Mouse (Mus musculus) left cerebral cortex, adult 8-10 months (tissue): ENCODE measurements around the gene Lyrm1. TPM values are rescaled to one million over a fixed set of nuclear protein-coding genes. Genes with fewer than 3 reads are reported as not detected.

Experiments used
- DNase-seq, 2 experiments: peaks; one replicate each; pipeline ENCODE4 v3.0.0; 2022; ENCODE audit warnings: low spot score in 2 of 2
- total RNA-seq, 4 experiments: library from RNA; stranded (reverse); gene quantifications; 2 replicates each; pipeline ENCODE4 v1.2.4; 2022

The Lyrm1 gene
- total RNA-seq, 4 experiments from 2014 or later = 10.2 to 16.2 (median 15.1) TPM

- no peak for DNase-seq
Measured at GRCm38 (mm10) chr7:119961107-119961506, 65.4 kb downstream of the Lyrm1 start.

- DNase-seq = no peak
Measured at GRCm38 (mm10) chr7:119965205-119965604, 69.5 kb downstream of the Lyrm1 start.

GRCm38 (mm10) chr7:119965651-119966395 lies 70.2 kb downstream of the Lyrm1 start:
- no peak for DNase-seq

- DNase-seq = no peak
Measured at GRCm38 (mm10) chr7:119969320-119969719, 73.7 kb downstream of the Lyrm1 start.

DNA sequence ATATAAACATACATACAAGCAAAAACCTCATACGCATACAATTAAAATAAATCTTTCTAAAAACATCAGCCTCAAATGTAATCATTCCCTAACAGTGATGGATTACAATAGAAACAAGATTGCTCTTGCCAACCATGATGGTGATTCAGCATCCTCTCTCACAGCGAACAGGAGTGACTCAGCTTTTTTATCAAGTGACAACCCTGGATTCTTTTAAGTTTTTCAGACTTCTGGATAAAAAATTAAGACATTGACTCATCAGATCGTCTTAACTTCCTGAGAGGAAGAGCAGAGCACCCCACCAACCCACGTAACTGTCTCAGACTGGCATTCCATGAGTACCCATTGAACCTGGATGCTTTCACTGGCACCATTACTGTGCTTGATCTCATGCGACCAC lies 78.6 kb downstream of the Lyrm1 start:
- no peak for DNase-seq

DNA sequence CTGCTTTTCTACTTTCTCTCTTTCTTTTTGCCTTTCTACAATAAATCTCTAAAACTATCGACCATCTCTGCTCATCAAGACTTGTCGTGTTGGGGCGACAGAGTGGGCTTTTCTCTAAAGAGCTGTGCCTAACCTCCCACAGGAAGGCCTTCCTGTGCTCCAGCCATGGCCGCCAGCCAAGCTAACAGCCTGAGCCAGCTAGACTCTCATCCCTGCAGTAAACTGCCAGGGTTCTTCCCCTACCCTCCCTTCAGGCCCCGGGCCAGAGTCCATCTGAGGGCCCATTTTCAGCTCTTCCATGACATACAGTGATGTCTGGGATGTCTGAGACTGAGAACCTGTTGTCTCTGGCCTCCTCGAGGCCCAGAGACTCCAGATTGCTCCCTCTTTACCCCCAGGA lies 80.6 kb downstream of the Lyrm1 start:
- no peak for DNase-seq

GRCm38 (mm10) chr7:119977574-119977973 lies 81.9 kb downstream of the Lyrm1 start:
- DNase-seq = no peak

DNA sequence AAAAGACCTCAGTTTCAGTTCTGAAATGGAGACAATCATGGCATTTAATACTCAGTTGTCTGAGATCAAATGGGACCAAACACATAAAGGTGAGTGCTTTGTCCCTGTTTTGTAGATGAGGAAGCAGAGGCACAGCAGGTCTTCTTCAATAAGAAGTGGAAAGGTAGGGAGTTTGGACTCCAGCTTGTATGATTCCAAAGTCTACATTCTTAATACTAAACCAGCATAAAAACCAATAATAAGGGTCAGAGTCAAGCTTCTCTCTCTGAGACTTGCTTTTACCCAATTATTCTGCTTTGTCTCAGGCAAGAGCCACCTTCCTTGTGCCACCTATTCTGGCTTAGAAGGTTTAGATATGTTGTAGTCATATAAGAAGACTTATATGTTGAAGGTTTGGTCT lies 82.9 kb downstream of the Lyrm1 start:
- DNase-seq = no peak

DNA sequence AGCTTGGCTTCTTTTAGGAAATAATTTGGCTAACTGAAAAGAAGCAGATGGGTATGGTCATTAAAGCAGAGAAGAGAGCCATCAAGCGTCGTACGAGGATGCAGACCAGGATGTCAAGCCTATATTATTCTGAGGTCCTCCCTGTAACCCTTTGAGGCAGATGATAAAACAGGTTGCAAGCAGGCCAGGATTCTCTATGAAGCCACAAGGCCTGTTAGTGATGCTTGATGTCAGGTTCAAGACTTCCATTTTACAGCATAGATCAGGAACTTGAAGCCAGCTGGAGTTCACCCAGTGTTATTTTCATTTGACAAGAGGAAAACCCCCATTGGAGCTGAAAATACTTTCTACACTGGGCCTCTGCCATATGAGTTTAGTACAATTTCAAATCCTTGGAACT lies 84.5 kb downstream of the Lyrm1 start:
- no peak for DNase-seq

DNA sequence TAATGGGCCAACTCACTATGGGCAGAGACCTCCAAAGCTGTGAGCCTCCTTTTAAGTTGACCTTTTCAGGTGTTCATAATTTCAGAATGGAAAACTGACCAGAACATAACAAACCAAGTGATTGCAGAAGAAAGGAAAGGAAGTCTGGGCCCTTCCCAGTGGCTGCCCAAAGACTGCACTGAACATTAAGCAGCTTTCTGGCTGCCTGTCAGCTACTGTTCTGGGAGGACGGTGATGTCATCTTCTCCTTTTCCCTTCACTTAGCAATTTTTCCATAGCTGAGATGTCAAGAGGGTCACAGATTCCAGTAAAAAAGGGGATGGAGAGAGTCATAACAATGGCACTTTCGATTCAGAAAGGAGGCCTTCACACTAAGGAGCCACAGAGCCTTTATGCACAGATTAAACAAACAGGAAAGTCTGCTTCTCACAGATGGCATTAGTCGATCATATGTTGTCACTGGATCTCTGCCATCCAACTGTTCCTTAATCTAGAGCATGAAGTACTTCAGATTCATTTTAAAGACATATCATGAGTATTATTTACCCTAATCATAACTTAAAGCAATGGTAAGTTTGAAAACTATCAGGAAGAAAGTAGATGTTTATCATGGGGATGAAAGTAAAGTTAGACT lies 89.7 kb downstream of the Lyrm1 start:
- no peak for DNase-seq

DNA sequence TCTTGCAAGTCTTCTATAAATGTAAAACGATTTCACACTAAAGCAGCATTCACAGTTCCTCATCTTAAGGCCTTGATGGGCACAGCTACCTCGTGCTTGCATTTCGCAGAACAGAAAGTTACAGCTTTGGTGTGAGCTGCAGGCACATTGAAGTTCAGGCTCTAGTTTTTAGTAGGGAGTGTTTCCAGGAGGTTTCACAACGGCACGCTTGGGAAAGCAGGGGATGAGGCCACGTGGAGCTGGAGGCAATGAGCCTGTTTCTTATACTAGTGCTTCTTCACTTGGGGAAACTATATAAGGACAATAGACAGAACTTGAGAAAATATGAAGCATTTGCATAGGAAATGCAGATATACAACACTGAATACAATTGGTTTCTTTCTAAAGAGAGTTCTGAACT lies 101.4 kb downstream of the Lyrm1 start:
- DNase-seq = no peak

Other genes starting within 250 kb of the Lyrm1 start
- gene Acsm4, start 205.8 kb upstream of the Lyrm1 start, total RNA-seq = under 1 TPM in 1 of 4 experiments, not detected in 3; 0.23 TPM
- gene Thumpd1, start 175.1 kb upstream of the Lyrm1 start, total RNA-seq = 10 to 100 TPM; 43.2 to 49.2 (median 48.2) TPM
- not detected for gene Acsm3, start 134.9 kb upstream of the Lyrm1 start, total RNA-seq
- 1 to 10 TPM; 1.0 to 3.6 (median 2.1) TPM for gene Rexo5, start 101.9 kb upstream of the Lyrm1 start, total RNA-seq
- gene Eri2, start 101.8 kb upstream of the Lyrm1 start, total RNA-seq = 1 to 10 TPM; 5.7 to 7.5 (median 7.1) TPM
- 10 to 100 TPM; 26.3 to 32.1 (median 27.1) TPM for gene Dcun1d3, start 437 bp downstream of the Lyrm1 start, total RNA-seq
- gene Dnah3, start 199.4 kb downstream of the Lyrm1 start, total RNA-seq = under 1 TPM; 0.33 to 0.85 (median 0.51) TPM
- 10 to 100 TPM; 13.6 to 15.5 (median 15.2) TPM for gene Tmem159, start 206.5 kb downstream of the Lyrm1 start, total RNA-seq
- gene Zp2, start 249.4 kb downstream of the Lyrm1 start, total RNA-seq = 1 to 10 TPM in 1 of 4 experiments, under 1 TPM in 1, not detected in 2; 0.41 to 1.4 TPM